Comparison of ENCODE assay signal across 7 mouse cellular contexts in genomic region chr11:58979183-58979582, GRCm38 (mm10). TPM values are rescaled to one million over a fixed set of nuclear protein-coding genes. Genes with fewer than 3 reads are reported as not detected.
A peak's percentile ranks its signal among the peaks of the same experiment; 100 is the strongest.
DNase-seq lines count a peak whose midpoint lies in the region; ATAC-seq and TF ChIP-seq lines count a peak whose summit lies in the region.

No protein-coding gene starts in this region.

- TF ChIP-seq CTCF in spleen, adult 2 months (IDR thresholded peaks at IDR 0.05; ENCODE audit: extremely low read depth, insufficient read depth, insufficient read length, insufficient replicate concordance): no peak

- H3K9me3 ChIP-seq in forebrain, embryonic 11.5 days (ENCODE audit: control insufficient read depth, low read length): no peaks in the 10 kb centered on the region
- no peaks in the 10 kb centered on the region for H3K9me3 ChIP-seq in liver, embryonic 12.5 days (replicated peaks)

- peaks cover 26% of the 10 kb centered on the region; the same call in 1 of the 2 replicates for H3K4me1 ChIP-seq in spleen, adult 2 months (ENCODE audit: control insufficient read depth, insufficient read depth, insufficient read length)
- H3K4me1 ChIP-seq in forebrain, embryonic 11.5 days (replicated peaks; ENCODE audit: control insufficient read depth, insufficient read depth, low read length): peaks cover 14% of the 10 kb centered on the region; the same call in 1 of the 2 replicates
- peaks cover 67% of the 10 kb centered on the region for H3K4me1 ChIP-seq in liver, embryonic 12.5 days

- DNase-seq in spleen, adult 2 months (ENCODE audit: low read depth in 1 of 2, low spot score in 2 of 2): no peak
- no peak for DNase-seq in spleen, postnatal 4 days (ENCODE audit: low spot score in 2 of 2)
- no peak for DNase-seq in forebrain, embryonic 11.5 days (ENCODE audit: low spot score)
- no peak for DNase-seq in embryo, embryonic 9.5 days (ENCODE audit: extremely low spot score)
- DNase-seq in adrenal gland, postnatal 4 days (ENCODE audit: low spot score in 2 of 2): no peak
- DNase-seq in testis, postnatal 14 days (ENCODE audit: low spot score): no peak

- peak overlapping the region; percentile 98; the same call in 1 of the 2 replicates for H3K4me3 ChIP-seq in spleen, adult 2 months (ENCODE audit: extremely low read depth, insufficient read depth, insufficient read length)
- H3K4me3 ChIP-seq in forebrain, embryonic 11.5 days (ENCODE audit: low read depth, low read length): peak overlapping the region; percentile 94
- H3K4me3 ChIP-seq in liver, embryonic 12.5 days: peak overlapping the region; percentile 96

- H3K4me2 ChIP-seq in forebrain, embryonic 11.5 days (ENCODE audit: low read depth, low read length, severe bottlenecking): peak overlapping the region; percentile 96
- H3K4me2 ChIP-seq in liver, embryonic 12.5 days: peak overlapping the region; percentile 91

- ATAC-seq in forebrain, embryonic 11.5 days (replicated peaks; ENCODE audit: low FRiP score): no peak
- no peak for ATAC-seq in liver, embryonic 12.5 days

- peaks cover 6% of the 10 kb centered on the region for H3K36me3 ChIP-seq in spleen, adult 2 months (ENCODE audit: control insufficient read depth, insufficient read depth, low read length)
- no peaks in the 10 kb centered on the region; the same call in 1 of the 2 replicates for H3K36me3 ChIP-seq in forebrain, embryonic 11.5 days (ENCODE audit: control insufficient read depth, insufficient read depth, low read length)
- H3K36me3 ChIP-seq in liver, embryonic 12.5 days: peaks cover 49% of the 10 kb centered on the region

- H3K27me3 ChIP-seq in spleen, adult 2 months (ENCODE audit: control insufficient read depth, insufficient read depth, low read length): no peaks in the 10 kb centered on the region
- no peaks in the 10 kb centered on the region for H3K27me3 ChIP-seq in forebrain, embryonic 11.5 days (ENCODE audit: control insufficient read depth, insufficient read depth, low read length)
- no peaks in the 10 kb centered on the region for H3K27me3 ChIP-seq in liver, embryonic 12.5 days (replicated peaks)

- no peak overlapping the region for H3K27ac ChIP-seq in spleen, adult 2 months (ENCODE audit: insufficient read depth, low read length)
- H3K27ac ChIP-seq in forebrain, embryonic 11.5 days (ENCODE audit: low read depth, low read length): no peak overlapping the region
- H3K27ac ChIP-seq in liver, embryonic 12.5 days: peak overlapping the region; percentile 88; the same call in 1 of the 2 replicates

- WGBS in spleen, adult 2 months: 37% methylated on average over 3 of the region's 3 CpGs
- WGBS in forebrain, embryonic 11.5 days: 78% methylated on average over 3 of the region's 3 CpGs
- 17% methylated on average over 3 of the region's 3 CpGs for WGBS in liver, embryonic 12.5 days (ENCODE audit: insufficient replicate concordance)

- peak overlapping the region; percentile 93 for H3K9ac ChIP-seq in forebrain, embryonic 11.5 days (ENCODE audit: low read length)
- H3K9ac ChIP-seq in liver, embryonic 12.5 days: peak overlapping the region; percentile 95

- TF ChIP-seq POLR2A in spleen, adult 2 months (IDR thresholded peaks at IDR 0.05; ENCODE audit: low read depth, low read length): no peak

RNA-seq across cellular contexts. Expression of gene Trim11, which starts 1.3 kb away (rescaled TPM):
- polyA plus RNA-seq in spleen, adult 2 months (2012; rRNA removed): 55.6 and 62.0 TPM in 2 replicates
- 17.3 and 20.5 TPM in 2 replicates for polyA plus RNA-seq in forebrain, embryonic 11.5 days (2014; fragmentation: Nextera tagmentation; extraction: Ambion mirVana)
- 11.2 and 11.5 TPM in 2 replicates for polyA plus RNA-seq in liver, embryonic 12.5 days (2016; fragmentation: Nextera tagmentation; extraction: Ambion mirVana)
- 10 to 100 TPM; 34.1 to 34.8 TPM for total RNA-seq in adrenal gland, postnatal 4 days (2021)

RNA-seq across cellular contexts. Expression of gene Hist3h2a, which starts 24.7 kb away (rescaled TPM):
- polyA plus RNA-seq in spleen, adult 2 months (2012; rRNA removed): 14.8 and 20.0 TPM in 2 replicates
- 52.9 and 54.1 TPM in 2 replicates for polyA plus RNA-seq in forebrain, embryonic 11.5 days (2014; fragmentation: Nextera tagmentation; extraction: Ambion mirVana)
- polyA plus RNA-seq in liver, embryonic 12.5 days (2016; fragmentation: Nextera tagmentation; extraction: Ambion mirVana): 14.3 and 16.9 TPM in 2 replicates
- total RNA-seq in adrenal gland, postnatal 4 days (2021): 10 to 100 TPM; 47.6 to 64.4 TPM

RNA-seq across cellular contexts. Expression of gene Trim17, which starts 24.7 kb away (rescaled TPM):
- 0.06 and 0.23 TPM in 2 replicates for polyA plus RNA-seq in spleen, adult 2 months (2012; rRNA removed)
- 0.21 and 0.75 TPM in 2 replicates for polyA plus RNA-seq in forebrain, embryonic 11.5 days (2014; fragmentation: Nextera tagmentation; extraction: Ambion mirVana)
- 0.07 and 0.13 TPM in 2 replicates for polyA plus RNA-seq in liver, embryonic 12.5 days (2016; fragmentation: Nextera tagmentation; extraction: Ambion mirVana)
- total RNA-seq in adrenal gland, postnatal 4 days (2021): under 1 TPM; 0.08 to 0.36 TPM

RNA-seq across cellular contexts. Expression of gene Hist3h2ba, which starts 30.5 kb away (rescaled TPM):
- 13.2 and 21.2 TPM in 2 replicates for polyA plus RNA-seq in spleen, adult 2 months (2012; rRNA removed)
- 84.9 and 93.6 TPM in 2 replicates for polyA plus RNA-seq in forebrain, embryonic 11.5 days (2014; fragmentation: Nextera tagmentation; extraction: Ambion mirVana)
- 5.3 and 5.7 TPM in 2 replicates for polyA plus RNA-seq in liver, embryonic 12.5 days (2016; fragmentation: Nextera tagmentation; extraction: Ambion mirVana)
- total RNA-seq in adrenal gland, postnatal 4 days (2021): 10 to 100 TPM; 58.4 to 77.5 TPM

RNA-seq across cellular contexts. Expression of gene Rnf187, which starts 40.5 kb away (rescaled TPM):
- polyA plus RNA-seq in spleen, adult 2 months (2012; rRNA removed): 157 and 230 TPM in 2 replicates
- polyA plus RNA-seq in forebrain, embryonic 11.5 days (2014; fragmentation: Nextera tagmentation; extraction: Ambion mirVana): 386 and 426 TPM in 2 replicates
- 200 and 207 TPM in 2 replicates for polyA plus RNA-seq in liver, embryonic 12.5 days (2016; fragmentation: Nextera tagmentation; extraction: Ambion mirVana)
- total RNA-seq in adrenal gland, postnatal 4 days (2021): 100 to 1,000 TPM; 171 to 181 TPM
